Mouse (Mus musculus): Measurements from ENCODE around the gene D17Wsu92e.

- no peak for TF ChIP-seq CTCF (IDR thresholded peaks at IDR 0.05; ENCODE audit: low read depth)
- TF ChIP-seq EP300 (IDR thresholded peaks at IDR 0.05; ENCODE audit: low read depth): no peak
These were observed 8.5 kb downstream of the D17Wsu92e start for GRCm38 (mm10) chr17:27811980-27812379.
